Mouse (Mus musculus) lung, postnatal 4 days (tissue): ENCODE data around the gene Uhrf1bp1.
"Not testable (repeated sequence)": the region's sequence is repeated elsewhere in the genome, so short reads cannot be mapped to it uniquely, and the experiment has no call there.

ENCODE experiments used
- DNase-seq, 2 experiments: peaks; one replicate each; pipeline ENCODE4 v3.0.0; 2021

Gene Uhrf1bp1

GRCm38 (mm10) chr17:27856265-27856797, at the start of gene Uhrf1bp1:
Gene Uhrf1bp1 (plus strand): TSS chr17:27856441.
- DNase-seq: peak; percentile 87 to 88

GRCm38 (mm10) chr17:27807542-27808078, 48.6 kb upstream of the Uhrf1bp1 start:
- DNase-seq: no peak

GRCm38 (mm10) chr17:27810569-27811331, 45.5 kb upstream of the Uhrf1bp1 start:
- no peak for DNase-seq

GRCm38 (mm10) chr17:27811980-27812379, 44.3 kb upstream of the Uhrf1bp1 start:
- DNase-seq: no peak

GRCm38 (mm10) chr17:27814606-27815005, 41.6 kb upstream of the Uhrf1bp1 start:
- no peak for DNase-seq

- DNase-seq: no peak
Measured at GRCm38 (mm10) chr17:27819011-27819410, 37.2 kb upstream of the Uhrf1bp1 start.

- DNase-seq: peak; percentile 40 to 50
Measured at GRCm38 (mm10) chr17:27819521-27819970, 36.7 kb upstream of the Uhrf1bp1 start.

GRCm38 (mm10) chr17:27819971-27820567, 36.2 kb upstream of the Uhrf1bp1 start:
- peak in 1 of 2 experiments; percentile 68 for DNase-seq

- DNase-seq: peak; percentile 98 to 99
Measured at GRCm38 (mm10) chr17:27820568-27821406, 35.5 kb upstream of the Uhrf1bp1 start, which contains the start of gene D17Wsu92e. Gene D17Wsu92e (minus strand): TSS chr17:27820648.

- peak; percentile 37 to 43 for DNase-seq
Measured at GRCm38 (mm10) chr17:27821407-27822338, 34.6 kb upstream of the Uhrf1bp1 start.

GRCm38 (mm10) chr17:27823142-27823905, 32.9 kb upstream of the Uhrf1bp1 start:
- no peak for DNase-seq

- peak in 1 of 2 experiments; percentile 24 for DNase-seq
Measured at GRCm38 (mm10) chr17:27824941-27825340, 31.3 kb upstream of the Uhrf1bp1 start.

GRCm38 (mm10) chr17:27825539-27825938, 30.7 kb upstream of the Uhrf1bp1 start:
- peak in 1 of 2 experiments; percentile 7 for DNase-seq

GRCm38 (mm10) chr17:27825984-27826905, 30.0 kb upstream of the Uhrf1bp1 start:
- DNase-seq: peak; percentile 86 to 89

GRCm38 (mm10) chr17:27826908-27827383, 29.3 kb upstream of the Uhrf1bp1 start:
- DNase-seq: peak; percentile 66 to 75

GRCm38 (mm10) chr17:27827511-27827910, 28.7 kb upstream of the Uhrf1bp1 start:
- no peak for DNase-seq

- DNase-seq: no peak
Measured at GRCm38 (mm10) chr17:27830411-27830810, 25.8 kb upstream of the Uhrf1bp1 start.

- not testable (repeated sequence) for DNase-seq
Measured at GRCm38 (mm10) chr17:27837850-27838249, 18.4 kb upstream of the Uhrf1bp1 start, which contains the start of gene Snrpc. Gene Snrpc (plus strand): TSS chr17:27838150.
